Mouse (Mus musculus): ENCODE results near the gene Npr2. TPM values are rescaled to one million over a fixed set of nuclear protein-coding genes. Genes with fewer than 3 reads are reported as not detected.

The Npr2 gene
- total and polyA plus RNA-seq, 3 experiments, result 0.27 to 2.3 TPM; not detected in 1

GRCm38 (mm10) chr4:43604751-43605685 is 26.7 kb upstream of the Npr2 start:
- Histone ChIP-seq H3K79me2 (ENCODE audit: control insufficient read depth, insufficient read depth, low read length, poor library complexity) (no peaks in the 10 kb centered on the region), H3K27me3 (ENCODE audit: control insufficient read depth in 1 of 2, insufficient read depth in 2 of 2, low read length in 2 of 2) (no peaks in the 10 kb centered on the region), H3K9ac (ENCODE audit: control insufficient read depth, low read depth, low read length, poor library complexity, severe bottlenecking) (peak overlapping the region; percentile 25), H3K4me1 (ENCODE audit: control insufficient read depth in 1 of 2, insufficient read depth in 2 of 2, low read length in 2 of 2) (peaks cover 22 to 27% of the 10 kb centered on the region in 2 experiments), H3K36me3 (ENCODE audit: control insufficient read depth in 1 of 2, insufficient read depth in 2 of 2, low read length in 2 of 2) (peaks cover 0 to 34% of the 10 kb centered on the region in 2 experiments; a peak in 2 of 4 replicates), H3K9me3 (replicated peaks; ENCODE audit: insufficient read depth, low read length) (no peaks in the 10 kb centered on the region), H3K4me3 (ENCODE audit: control insufficient read depth in 1 of 2, insufficient read depth in 1 of 2, low read depth in 2 of 2, low read length in 2 of 2) (peak overlapping the region; percentile 18 to 22), H3K27ac (ENCODE audit: control insufficient read depth, low read depth, low read length) (peak overlapping the region; percentile 75)
- TF ChIP-seq POLR2A (IDR thresholded peaks at IDR 0.05; ENCODE audit: control insufficient read depth in 1 of 2, insufficient read depth in 1 of 2, low read depth in 1 of 2, low read length in 2 of 2, poor library complexity in 1 of 2), result peak in 1 of 2 experiments; percentile 27; a peak in 1 of 4 replicates
- no peak for TF ChIP-seq CHD1 (IDR thresholded peaks at IDR 0.05; ENCODE audit: low read depth, low read length)
- TF ChIP-seq CTCF (IDR thresholded peaks at IDR 0.05 in 2 of 3, conservative IDR thresholded peaks at IDR 0.05 in 1 of 3; ENCODE audit: control insufficient read depth in 1 of 3, insufficient read depth in 1 of 3, low read depth in 2 of 3, low read length in 3 of 3, poor library complexity in 1 of 3, severe bottlenecking in 1 of 3), result no peak
- TF ChIP-seq EP300 (IDR thresholded peaks at IDR 0.05; ENCODE audit: low read depth in 1 of 2, low read length in 2 of 2), result peak; percentile 86 to 93
- peak; percentile 93 for TF ChIP-seq GATA1 (IDR thresholded peaks at IDR 0.05; ENCODE audit: low read depth, low read length)
- TF ChIP-seq SIN3A (IDR thresholded peaks at IDR 0.05; ENCODE audit: low read length), result peak; percentile 81
- TF ChIP-seq ETS1 (IDR thresholded peaks at IDR 0.05; ENCODE audit: low read depth, low read length), result peak; percentile 93
- TF ChIP-seq MEF2A (IDR thresholded peaks at IDR 0.05; ENCODE audit: extremely low read depth, insufficient replicate concordance, low read depth, low read length, poor library complexity, severe bottlenecking), result peak; percentile 57; the same call in 1 of the 2 replicates
- peak; percentile 90 for TF ChIP-seq TCF12 (IDR thresholded peaks at IDR 0.05; ENCODE audit: low read depth, low read length)
- TF ChIP-seq RCOR1 (IDR thresholded peaks at IDR 0.05; ENCODE audit: low read depth, low read length), result peak; percentile 77; the same call in 1 of the 2 replicates
- TF ChIP-seq ZC3H11A (IDR thresholded peaks at IDR 0.05; ENCODE audit: low read depth, low read length), result no peak
- no peak for TF ChIP-seq UBTF (IDR thresholded peaks at IDR 0.05; ENCODE audit: borderline replicate concordance, insufficient read depth, low read depth, low read length)
- TF ChIP-seq MAX (IDR thresholded peaks at IDR 0.05; ENCODE audit: low read length), result no peak
- TF ChIP-seq TAL1 (IDR thresholded peaks at IDR 0.05; ENCODE audit: low read length), result peak; percentile 97
- no peak for TF ChIP-seq POLR2AphosphoS2 (IDR thresholded peaks at IDR 0.05; ENCODE audit: low read length)
- TF ChIP-seq HCFC1 (IDR thresholded peaks at IDR 0.05; ENCODE audit: low read depth, low read length), result 0 out of 2 replicates have a peak, but pooled peaks have one; percentile 34
- peak; percentile 90 for DNase-seq (ENCODE audit: low read depth, low spot score)

DNA sequence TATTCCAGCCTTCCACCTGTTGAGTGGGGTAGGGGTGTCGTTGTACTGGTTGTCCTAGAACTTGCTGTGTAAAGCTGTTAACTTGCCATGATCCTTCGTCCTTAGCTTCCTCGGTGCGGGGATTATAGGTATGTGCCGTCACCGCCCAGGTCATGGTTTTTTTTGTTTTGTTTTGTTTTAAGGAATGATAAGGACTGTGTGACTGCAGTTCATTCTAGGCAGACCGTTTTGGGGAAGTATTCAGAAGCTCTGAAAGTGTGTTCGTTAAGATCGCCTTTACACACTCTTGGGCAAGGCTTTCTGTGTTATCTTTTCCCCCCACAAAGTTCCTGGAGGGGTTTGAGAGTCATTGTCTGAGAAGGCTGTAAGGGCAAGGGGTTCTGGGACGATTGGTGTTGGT is 19.2 kb upstream of the Npr2 start:
- Histone ChIP-seq H3K79me2 (ENCODE audit: control insufficient read depth, insufficient read depth, low read length, poor library complexity) (no peaks in the 10 kb centered on the region), H3K36me3 (ENCODE audit: control insufficient read depth in 1 of 2, insufficient read depth in 2 of 2, low read length in 2 of 2) (peaks cover 0 to 15% of the 10 kb centered on the region in 2 experiments; a peak in 2 of 4 replicates), H3K4me3 (ENCODE audit: control insufficient read depth in 1 of 2, insufficient read depth in 1 of 2, low read depth in 2 of 2, low read length in 2 of 2) (peak overlapping the region; percentile 41 to 51), H3K9ac (ENCODE audit: control insufficient read depth, low read depth, low read length, poor library complexity, severe bottlenecking) (peak overlapping the region; percentile 71), H3K9me3 (replicated peaks; ENCODE audit: insufficient read depth, low read length) (no peaks in the 10 kb centered on the region), H3K4me1 (ENCODE audit: control insufficient read depth in 1 of 2, insufficient read depth in 2 of 2, low read length in 2 of 2) (peaks cover 3 to 5% of the 10 kb centered on the region in 2 experiments; a peak in 3 of 4 replicates), H3K27me3 (ENCODE audit: control insufficient read depth in 1 of 2, insufficient read depth in 2 of 2, low read length in 2 of 2) (no peaks in the 10 kb centered on the region), H3K27ac (ENCODE audit: control insufficient read depth, low read depth, low read length) (peak overlapping the region; percentile 93)
- TF ChIP-seq ZNF384 (IDR thresholded peaks at IDR 0.05; ENCODE audit: low read depth, low read length), result peak; percentile 87
- no peak for TF ChIP-seq USF2 (IDR thresholded peaks at IDR 0.05; ENCODE audit: borderline replicate concordance in 1 of 2, insufficient read depth in 1 of 2, low read depth in 1 of 2, low read length in 2 of 2)
- TF ChIP-seq TCF12 (IDR thresholded peaks at IDR 0.05; ENCODE audit: low read depth, low read length), result peak; percentile 83
- no peak for TF ChIP-seq CTCF (IDR thresholded peaks at IDR 0.05 in 2 of 3, conservative IDR thresholded peaks at IDR 0.05 in 1 of 3; ENCODE audit: control insufficient read depth in 1 of 3, insufficient read depth in 1 of 3, low read depth in 2 of 3, low read length in 3 of 3, poor library complexity in 1 of 3, severe bottlenecking in 1 of 3)
- peak; percentile 52; the same call in 1 of the 2 replicates for TF ChIP-seq MYC (IDR thresholded peaks at IDR 0.05; ENCODE audit: low read depth, low read length)
- peak; percentile 87 for TF ChIP-seq GATA1 (IDR thresholded peaks at IDR 0.05; ENCODE audit: low read depth, low read length)
- TF ChIP-seq SIN3A (IDR thresholded peaks at IDR 0.05; ENCODE audit: low read length), result peak; percentile 82
- TF ChIP-seq MYB (IDR thresholded peaks at IDR 0.05; ENCODE audit: low read depth, low read length), result peak; percentile 23; the same call in 1 of the 2 replicates
- TF ChIP-seq NELFE (IDR thresholded peaks at IDR 0.05; ENCODE audit: low read depth, low read length), result peak; percentile 9; the same call in 1 of the 2 replicates
- peak; percentile 81 for TF ChIP-seq TAL1 (IDR thresholded peaks at IDR 0.05; ENCODE audit: low read length)
- peak; percentile 79 for TF ChIP-seq ETS1 (IDR thresholded peaks at IDR 0.05; ENCODE audit: low read depth, low read length)
- peak; percentile 78 to 88 for TF ChIP-seq EP300 (IDR thresholded peaks at IDR 0.05; ENCODE audit: low read depth in 1 of 2, low read length in 2 of 2)
- TF ChIP-seq ZC3H11A (IDR thresholded peaks at IDR 0.05; ENCODE audit: low read depth, low read length), result no peak
- no peak for TF ChIP-seq USF1 (IDR thresholded peaks at IDR 0.05; ENCODE audit: low read depth, low read length)
- peak; percentile 74 for TF ChIP-seq MXI1 (IDR thresholded peaks at IDR 0.05; ENCODE audit: low read depth, low read length)
- 0 out of 2 replicates have a peak, but pooled peaks have one; percentile 29 for TF ChIP-seq RCOR1 (IDR thresholded peaks at IDR 0.05; ENCODE audit: low read depth, low read length)
- DNase-seq (ENCODE audit: low read depth, low spot score), result peak; percentile 92
